Mouse (Mus musculus) regulatory T cell (primary cell): ENCODE data around the gene Ptbp3.

Source experiments
- in situ Hi-C: fragments of 300-600 bp; cut with MboI, MseI; formaldehyde crosslinking; loops from one replicate; pipeline ENCODE4 v1.15.1; 2025; ENCODE audit warnings: high pct_unique_total_duplicates

The Ptbp3 gene

DNA sequence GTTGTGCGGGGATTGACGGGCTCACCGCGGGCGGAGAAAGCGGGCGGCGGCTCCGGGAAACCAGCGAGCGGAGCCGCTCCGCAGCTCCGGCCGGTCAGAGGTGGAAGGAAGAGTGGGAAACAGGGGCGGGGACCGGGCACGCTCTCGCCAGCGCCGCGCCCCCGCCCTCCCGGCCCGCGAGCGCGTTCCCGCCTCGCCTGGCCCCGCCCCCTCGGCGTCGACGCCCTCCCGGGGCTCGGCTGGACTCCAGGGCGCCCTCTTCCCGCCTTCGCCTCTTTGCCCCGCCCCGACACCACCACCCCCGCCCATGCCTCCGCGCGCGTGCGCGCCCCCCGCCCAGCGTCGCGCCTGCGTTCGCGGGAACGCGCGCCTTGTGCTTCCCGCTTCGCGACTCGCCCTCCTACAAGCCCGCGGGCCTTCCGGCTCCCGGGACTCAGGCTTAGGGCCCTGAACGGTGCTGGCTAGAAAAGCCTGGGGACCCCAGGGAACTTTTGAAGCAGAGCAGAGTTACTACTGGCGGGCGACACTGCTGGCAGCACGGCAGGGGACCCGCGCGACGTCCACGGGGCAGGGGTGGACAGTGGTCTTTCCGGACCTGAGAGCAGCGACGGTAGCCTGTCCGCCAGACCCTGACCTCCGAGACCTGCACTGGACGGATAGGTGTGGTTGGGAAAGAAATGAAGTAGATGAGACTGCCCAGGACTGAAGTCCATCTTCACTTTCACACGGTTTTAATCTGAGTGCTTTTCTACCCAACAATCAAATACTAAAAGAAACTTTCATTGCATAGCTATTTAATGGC is at the start of gene Ptbp3:
Ptbp3 (minus strand) TSS at position 190 of the 802 bp plus-strand sequence.
- in situ Hi-C loops, result no loop called here

GRCm38 (mm10) chr4:59596556-59596955 is 47.4 kb upstream of the Ptbp3 start:
- in situ Hi-C loops, result no loop called here

DNA sequence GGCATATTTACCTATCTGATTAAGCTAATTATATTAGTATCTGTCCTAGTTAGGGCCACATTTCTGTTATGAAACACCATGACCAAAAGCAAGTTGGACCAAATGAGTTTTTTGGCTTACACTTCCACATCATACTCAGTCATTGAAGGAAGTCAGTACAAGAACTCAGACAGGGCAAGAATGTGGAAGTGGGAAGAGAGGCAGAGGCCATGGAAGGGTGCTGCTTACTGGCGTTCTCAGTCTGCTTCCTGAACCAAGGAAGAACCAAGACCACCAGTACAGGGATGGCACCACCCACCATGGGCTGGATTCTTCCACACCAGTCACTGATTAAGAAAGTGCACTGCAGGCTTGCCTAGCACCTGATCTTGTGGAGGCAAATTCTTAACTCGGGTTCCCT is 45.5 kb upstream of the Ptbp3 start:
- in situ Hi-C loops, result no loop called here

DNA sequence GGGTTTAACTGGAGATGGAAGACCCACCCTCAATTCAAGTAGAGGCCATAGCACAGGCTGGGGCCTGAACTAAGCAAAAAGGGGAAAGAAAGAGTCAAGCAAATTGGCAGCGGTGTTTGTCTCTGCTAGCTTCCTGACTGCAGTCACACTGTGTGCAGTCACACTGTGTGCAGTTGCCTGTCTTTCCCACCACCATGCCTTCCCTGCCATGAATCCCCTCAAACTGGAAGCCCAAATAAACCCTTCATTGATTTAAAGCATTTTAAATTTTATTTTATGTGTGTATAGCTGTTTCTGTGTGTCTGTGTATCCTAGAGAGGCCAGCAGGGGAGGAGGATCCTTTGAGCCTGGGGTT is 38.7 kb upstream of the Ptbp3 start:
- in situ Hi-C loops, result no loop called here

DNA sequence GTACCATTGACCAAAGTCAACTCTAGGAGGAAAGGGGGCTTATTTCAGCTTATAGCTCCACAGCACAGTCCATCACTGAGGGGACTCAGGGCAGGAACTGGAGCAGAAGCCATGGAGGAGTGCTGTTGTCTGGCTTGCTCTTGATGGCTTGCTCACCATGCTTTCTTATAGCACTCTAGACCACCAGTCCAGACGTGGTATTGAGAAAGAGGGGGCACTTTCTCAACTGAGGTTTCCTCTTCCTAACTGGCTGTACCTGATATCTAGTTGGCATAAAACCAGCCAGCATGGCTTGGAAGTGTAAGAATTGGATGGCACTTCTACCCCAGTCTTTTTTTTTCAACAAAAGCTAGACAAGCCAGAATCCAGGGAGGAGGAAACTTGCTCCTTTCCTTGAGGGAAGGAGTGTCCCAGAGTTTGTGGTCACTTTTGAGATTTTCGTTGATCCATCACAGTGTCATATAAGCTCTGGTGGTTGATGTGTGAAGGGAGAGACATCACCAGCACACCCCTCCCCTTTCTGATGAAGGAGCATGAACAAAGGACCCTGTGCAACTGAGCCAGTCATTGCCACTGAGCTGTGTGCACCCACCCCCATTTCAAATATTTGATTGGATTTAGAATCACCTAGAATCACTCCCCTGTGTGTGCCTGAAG is 38.2 kb upstream of the Ptbp3 start:
- in situ Hi-C loops, result no loop called here

GRCm38 (mm10) chr4:59585097-59585496 is 35.9 kb upstream of the Ptbp3 start:
- in situ Hi-C loops, result no loop called here

DNA sequence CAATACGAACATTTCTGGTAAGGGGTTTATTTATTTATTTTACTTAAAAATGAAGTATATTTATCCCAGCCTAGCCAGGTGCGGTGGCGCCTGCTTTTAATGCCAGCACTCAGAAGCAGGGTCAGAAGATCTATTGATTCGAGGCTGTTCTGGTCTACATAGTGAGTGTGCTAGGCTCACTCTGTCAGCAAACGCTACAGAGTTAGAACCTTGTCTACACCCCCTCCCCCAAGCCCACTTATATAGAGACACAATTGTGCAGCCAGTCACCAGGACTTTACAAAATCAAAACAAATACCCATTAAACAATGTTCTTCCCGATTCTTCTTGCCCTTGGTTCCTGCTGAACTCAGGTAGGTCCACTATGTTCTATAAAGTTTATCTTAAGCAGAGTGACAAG is 33.0 kb upstream of the Ptbp3 start:
- in situ Hi-C loops, result no loop called here

GRCm38 (mm10) chr4:59581314-59582185 is 32.4 kb upstream of the Ptbp3 start, which contains the start of gene Hsdl2:
Gene Hsdl2, plus strand, starts transcription at chr4:59581563.
- in situ Hi-C loops, result no loop called here

GRCm38 (mm10) chr4:59580495-59581281 is 31.5 kb upstream of the Ptbp3 start:
- in situ Hi-C loops, result no loop called here

DNA sequence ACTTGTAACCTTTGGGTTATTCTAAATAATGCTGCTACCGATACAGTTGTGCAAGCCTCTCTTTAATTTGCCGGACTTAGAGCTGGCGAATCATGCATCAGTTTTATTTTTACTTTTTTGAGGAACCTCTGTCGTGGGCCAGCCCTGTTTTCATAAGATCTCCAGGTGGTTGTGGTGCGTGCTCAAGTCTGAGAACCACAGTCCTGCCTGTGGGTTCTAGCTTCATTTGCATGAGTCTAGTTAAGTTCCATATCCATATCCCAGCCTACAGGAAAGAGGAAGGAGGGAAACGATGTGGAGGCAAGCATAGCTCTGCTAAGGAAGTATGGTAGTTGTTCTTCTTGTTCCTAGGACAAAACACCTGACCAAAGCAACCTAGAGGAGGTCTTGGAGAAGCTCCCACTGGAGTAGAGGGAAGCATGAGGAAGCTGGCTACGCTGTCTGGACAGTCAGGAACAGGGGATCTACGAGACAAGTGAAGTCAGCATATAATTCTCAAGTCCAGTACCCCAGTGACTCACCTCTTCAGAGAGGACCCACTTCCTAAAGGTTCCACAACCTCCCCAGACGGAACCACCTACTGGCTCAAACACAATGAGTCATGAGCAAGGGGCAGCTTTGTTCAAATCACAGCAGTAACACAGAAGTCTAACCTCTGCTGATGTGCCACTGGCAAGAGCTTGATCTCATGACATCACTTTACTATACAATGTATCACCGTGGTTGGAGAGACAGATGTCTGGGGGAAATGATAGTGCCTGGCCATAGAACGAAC is 26.2 kb upstream of the Ptbp3 start:
- in situ Hi-C loops, result loop anchor here (10.0 kb wide), 1 partner anchor 361 kb away; no protein-coding TSS in a partner anchor

- in situ Hi-C loops, result loop anchor here (5.0 to 10.0 kb wide), 3 partner anchors 65 to 358 kb away; no protein-coding TSS in a partner anchor
These were observed 23.5 kb upstream of the Ptbp3 start for GRCm38 (mm10) chr4:59572521-59573118.

GRCm38 (mm10) chr4:59570519-59570918 is 21.4 kb upstream of the Ptbp3 start:
- in situ Hi-C loops, result loop anchor here (5.0 to 10.0 kb wide), 3 partner anchors 63 to 356 kb away; no protein-coding TSS in a partner anchor

GRCm38 (mm10) chr4:59569538-59569937 is 20.4 kb upstream of the Ptbp3 start:
- in situ Hi-C loops, result no loop called here

DNA sequence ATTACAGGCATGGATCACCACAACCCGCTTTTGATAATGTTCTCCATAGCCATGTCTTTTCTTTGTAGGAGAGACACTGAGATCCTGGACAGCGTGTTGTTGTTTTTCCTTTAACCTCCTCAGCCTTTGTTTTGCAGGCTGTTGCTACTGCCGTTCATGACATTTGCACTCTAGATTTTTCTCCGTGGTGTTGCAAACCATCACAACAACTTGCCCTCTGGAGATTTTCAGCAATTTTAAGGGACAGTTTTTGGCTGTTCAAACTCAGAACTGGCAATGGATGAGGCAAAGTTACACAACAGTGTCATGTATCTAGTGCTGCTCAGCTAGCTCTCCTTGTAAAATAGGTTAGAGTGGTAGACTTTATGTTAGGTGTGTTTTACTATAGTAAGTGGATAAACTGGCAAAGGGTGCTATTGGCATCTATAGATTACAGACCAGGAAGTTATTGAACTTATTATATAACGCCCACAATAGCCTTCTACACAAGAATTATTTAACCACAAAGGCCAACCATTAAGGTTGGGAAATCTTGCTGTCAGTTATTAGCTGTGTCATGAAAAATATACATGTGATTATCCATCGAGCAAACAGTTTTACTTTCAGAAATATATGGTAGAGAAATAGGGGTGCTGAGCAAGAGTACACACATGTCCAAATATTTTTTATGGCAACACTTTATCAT is 18.6 kb upstream of the Ptbp3 start:
- in situ Hi-C loops, result no loop called here

- in situ Hi-C loops, result no loop called here
These were observed 16.5 kb upstream of the Ptbp3 start for GRCm38 (mm10) chr4:59565571-59566188.

- in situ Hi-C loops, result no loop called here
These were observed 15.0 kb upstream of the Ptbp3 start for GRCm38 (mm10) chr4:59564128-59564527.

DNA sequence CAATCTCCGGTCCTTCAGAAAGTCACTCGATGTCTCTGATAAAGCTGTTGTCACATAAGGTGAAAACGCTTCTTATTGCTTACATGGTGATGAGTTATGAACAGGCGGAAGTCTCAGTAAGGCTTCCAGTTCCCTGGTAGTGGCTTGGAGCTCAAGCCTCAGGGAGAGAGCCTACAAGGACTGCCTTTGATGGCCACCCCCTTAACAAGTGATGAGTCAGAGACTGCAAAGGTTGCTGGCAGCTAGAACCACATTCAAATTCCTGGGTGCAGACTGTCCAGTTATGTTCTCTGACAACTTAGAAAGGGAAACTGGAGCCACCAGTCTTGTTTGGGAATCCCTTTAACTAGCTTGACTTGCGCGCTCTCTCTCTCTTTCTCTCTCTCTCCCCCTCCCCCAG is 11.0 kb upstream of the Ptbp3 start:
- in situ Hi-C loops, result no loop called here

DNA sequence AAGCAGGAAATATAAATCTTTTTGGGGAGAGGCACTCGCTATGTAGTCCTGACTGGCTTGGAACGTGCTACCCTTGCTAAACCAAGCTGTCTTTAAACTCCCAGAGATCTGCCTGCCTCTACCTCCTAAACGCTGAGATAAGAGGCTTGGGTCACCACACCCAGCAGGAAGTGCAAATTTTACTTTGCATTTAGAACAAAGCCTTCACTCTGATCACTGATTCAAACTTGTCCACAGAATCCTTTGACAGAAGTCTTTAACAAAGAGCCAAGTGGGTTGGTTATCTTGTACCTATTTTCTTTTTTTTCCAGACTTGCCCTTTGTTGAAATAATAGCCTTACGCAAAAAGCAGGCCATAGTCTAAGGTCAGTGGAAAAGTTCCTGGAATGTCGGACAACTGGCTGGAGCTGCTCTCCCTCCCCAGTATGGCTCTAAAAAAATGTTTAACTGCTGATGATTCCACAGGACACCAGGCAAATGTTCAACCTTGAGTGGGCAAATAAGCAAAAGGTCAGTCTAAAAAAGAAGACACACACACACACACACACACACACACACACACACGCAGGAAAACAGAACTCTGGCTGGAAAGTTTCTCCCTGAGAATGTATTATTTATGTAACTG is 9.0 kb upstream of the Ptbp3 start:
- in situ Hi-C loops, result no loop called here
